Mouse (Mus musculus): ENCODE data around the gene Yars.
"Not testable (repeated sequence)": the region's sequence is repeated elsewhere in the genome, so short reads cannot be mapped to it uniquely, and the experiment has no call there.

Yars gene

GRCm38 (mm10) chr4:129188803-129189541, 588 bp upstream of the Yars start:
- DNase-seq = peak; percentile 70

- peak; percentile 22 for DNase-seq
These were observed 978 bp downstream of the Yars start for GRCm38 (mm10) chr4:129190538-129190937.

GRCm38 (mm10) chr4:129191691-129192090, 2.1 kb downstream of the Yars start:
- no peak for DNase-seq

- no peak for DNase-seq
These were observed 4.7 kb downstream of the Yars start for GRCm38 (mm10) chr4:129194280-129194679.

- DNase-seq = no peak
These were observed 8.0 kb downstream of the Yars start for GRCm38 (mm10) chr4:129197514-129197913.

GRCm38 (mm10) chr4:129204655-129205054, 15.1 kb downstream of the Yars start:
- DNase-seq = no peak

GRCm38 (mm10) chr4:129206792-129207191, 17.2 kb downstream of the Yars start:
- DNase-seq = no peak

GRCm38 (mm10) chr4:129209504-129209903, 19.9 kb downstream of the Yars start:
- DNase-seq = no peak

GRCm38 (mm10) chr4:129211461-129211860, 21.9 kb downstream of the Yars start:
- no peak for DNase-seq

GRCm38 (mm10) chr4:129212486-129212885, 22.9 kb downstream of the Yars start:
- DNase-seq = not testable (repeated sequence)

GRCm38 (mm10) chr4:129218569-129219175, 29.1 kb downstream of the Yars start:
- no peak for DNase-seq

- DNase-seq = no peak
These were observed 29.6 kb downstream of the Yars start for GRCm38 (mm10) chr4:129219198-129219597.

GRCm38 (mm10) chr4:129220376-129221089, 31.0 kb downstream of the Yars start:
- DNase-seq = peak; percentile 70

GRCm38 (mm10) chr4:129221097-129222010, 31.8 kb downstream of the Yars start:
- DNase-seq = no peak

- no peak for DNase-seq
These were observed 32.7 kb downstream of the Yars start for GRCm38 (mm10) chr4:129222019-129222925.

- DNase-seq = peak; percentile 40
These were observed 34.1 kb downstream of the Yars start for GRCm38 (mm10) chr4:129223421-129224281.

GRCm38 (mm10) chr4:129225315-129225714, 35.8 kb downstream of the Yars start:
- peak; percentile 41 for DNase-seq

- DNase-seq = no peak
These were observed 36.9 kb downstream of the Yars start for GRCm38 (mm10) chr4:129226441-129226963.

GRCm38 (mm10) chr4:129227170-129227984, 37.8 kb downstream of the Yars start:
- peak; percentile 48 for DNase-seq

Data from cerebellum, adult 11 months (tissue).